Mouse (Mus musculus): ENCODE data around the gene Hip1. TPM values are rescaled to one million over a fixed set of nuclear protein-coding genes. Genes with fewer than 3 reads are reported as not detected.
A peak's percentile ranks its signal among the peaks of the same experiment; 100 is the strongest.

Gene Hip1
- polyA plus RNA-seq, 1 experiment from 2014 or later = 41.7 TPM

DNA sequence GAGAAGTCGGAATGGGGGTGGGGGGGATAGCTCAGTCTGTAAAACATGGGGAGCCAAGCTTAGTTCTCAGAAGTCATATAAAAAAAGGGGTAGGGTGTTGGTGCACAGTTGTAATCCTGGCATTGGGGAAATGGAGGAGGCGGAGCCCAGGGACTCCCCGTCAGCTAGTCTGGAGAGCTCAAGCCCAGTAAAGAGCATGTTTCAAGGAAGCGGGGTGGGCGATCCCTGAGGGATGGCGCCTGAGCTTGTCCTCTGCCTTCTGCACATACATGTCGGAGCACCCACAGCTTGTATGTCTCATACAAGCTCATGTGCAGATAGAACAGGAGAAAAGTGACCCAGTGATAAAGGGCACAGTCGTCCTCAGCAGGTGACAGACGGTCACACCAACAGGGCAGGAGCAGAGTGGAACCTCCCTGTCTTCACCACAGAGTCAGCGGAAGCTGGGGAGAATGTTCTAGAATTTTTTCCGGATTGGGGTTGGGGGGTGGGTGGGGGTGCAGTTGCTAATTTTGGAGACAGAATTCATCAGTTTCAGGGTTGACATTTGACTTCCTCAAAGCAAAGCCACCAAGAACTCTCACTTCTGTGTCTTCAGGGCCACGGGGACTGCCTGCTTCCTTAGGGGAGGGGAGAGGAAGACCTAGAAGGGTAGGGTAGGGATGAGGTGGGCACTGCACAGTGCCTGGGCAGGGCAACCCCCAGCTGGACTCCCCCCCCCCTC lies 65.9 kb downstream of the Hip1 start:
- H3K9me3 ChIP-seq = no peaks in the 10 kb centered on the region
- no peak for DNase-seq (ENCODE audit: low spot score)
- no peak overlapping the region for H3K27ac ChIP-seq
- 92% methylated on average over 12 of the region's 12 CpGs for WGBS
- H3K36me3 ChIP-seq = peaks cover 24% of the 10 kb centered on the region
- H3K4me3 ChIP-seq = no peak overlapping the region
- H3K4me1 ChIP-seq = peaks cover 13% of the 10 kb centered on the region; the same call in 1 of the 2 replicates
- no peaks in the 10 kb centered on the region for H3K27me3 ChIP-seq (ENCODE audit: insufficient read depth, poor library complexity, severe bottlenecking)

DNA sequence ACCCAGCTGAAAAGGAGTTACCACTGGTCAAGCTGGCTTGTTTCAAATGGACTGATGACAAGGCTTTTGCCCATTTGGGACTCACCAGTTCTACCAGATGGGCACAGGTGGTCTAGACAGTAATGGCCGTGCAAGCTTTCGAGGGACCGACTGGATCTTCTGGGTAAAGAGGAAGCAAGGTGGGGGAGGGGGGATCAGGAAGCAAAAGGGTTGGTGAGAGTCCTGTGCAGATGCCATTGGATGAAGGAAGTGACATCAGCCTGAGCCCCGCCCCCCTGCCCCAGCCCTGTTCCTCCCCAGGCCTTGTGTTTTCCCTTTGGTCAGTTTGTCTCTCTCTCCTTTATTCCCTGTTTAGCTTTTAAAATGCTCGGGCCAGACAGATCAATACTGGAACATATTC lies 68.7 kb downstream of the Hip1 start:
- H3K27me3 ChIP-seq (ENCODE audit: insufficient read depth, poor library complexity, severe bottlenecking) = no peaks in the 10 kb centered on the region
- peaks cover 13% of the 10 kb centered on the region; the same call in 1 of the 2 replicates for H3K4me1 ChIP-seq
- WGBS = 84% methylated on average over 5 of the region's 5 CpGs
- no peak overlapping the region for H3K4me3 ChIP-seq
- no peaks in the 10 kb centered on the region for H3K9me3 ChIP-seq
- H3K36me3 ChIP-seq = peaks cover 18% of the 10 kb centered on the region
- H3K27ac ChIP-seq = no peak overlapping the region
- no peak for DNase-seq (ENCODE audit: low spot score)

DNA sequence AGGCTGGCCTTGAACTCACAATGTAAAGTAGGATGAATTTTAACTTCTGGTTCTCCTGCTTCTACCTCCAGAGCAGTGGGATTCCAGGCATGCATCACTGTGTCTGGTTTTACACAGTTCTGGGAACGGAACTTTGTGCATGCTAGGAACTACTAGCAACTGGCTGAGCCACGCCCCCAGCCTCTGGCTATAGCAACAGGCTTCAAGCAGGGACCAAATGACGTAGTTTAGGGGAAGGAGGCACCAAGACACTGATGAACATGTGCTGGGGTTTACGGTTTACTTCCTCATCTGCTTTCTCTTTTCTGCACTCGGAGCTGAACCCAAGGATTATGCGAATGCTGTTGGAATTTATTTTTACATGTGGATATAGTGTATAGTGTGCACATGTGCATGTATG lies 72.5 kb downstream of the Hip1 start:
- no peaks in the 10 kb centered on the region for H3K27me3 ChIP-seq (ENCODE audit: insufficient read depth, poor library complexity, severe bottlenecking)
- H3K27ac ChIP-seq = no peak overlapping the region
- 0 out of 2 replicates have a peak, but pooled peaks cover 4% of the 10 kb centered on the region for H3K4me1 ChIP-seq
- peaks cover 19% of the 10 kb centered on the region for H3K36me3 ChIP-seq
- H3K4me3 ChIP-seq = no peak overlapping the region
- DNase-seq (ENCODE audit: low spot score) = no peak
- 83% methylated on average over 6 of the region's 6 CpGs for WGBS
- H3K9me3 ChIP-seq = no peaks in the 10 kb centered on the region

DNA sequence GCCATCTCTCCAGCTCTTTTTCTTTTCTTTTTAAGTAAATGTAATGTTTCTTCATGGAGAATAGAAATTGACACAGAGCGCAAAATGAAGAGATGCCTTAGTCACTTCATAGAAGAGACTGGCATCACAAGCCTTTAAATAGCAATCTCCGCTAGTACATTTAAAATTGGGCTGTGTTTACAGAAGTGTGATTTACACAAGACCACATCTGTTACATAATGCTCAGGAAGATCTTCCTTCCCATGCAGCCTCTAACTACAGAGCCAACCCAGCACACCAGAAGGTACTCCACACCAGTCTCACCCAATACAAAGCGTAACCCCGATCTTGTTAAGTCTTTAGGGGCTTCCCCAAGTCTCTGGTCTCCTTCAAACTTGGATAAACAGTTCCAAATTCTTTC lies 73.2 kb downstream of the Hip1 start:
- WGBS = 91% methylated on average over 4 of the region's 4 CpGs

DNA sequence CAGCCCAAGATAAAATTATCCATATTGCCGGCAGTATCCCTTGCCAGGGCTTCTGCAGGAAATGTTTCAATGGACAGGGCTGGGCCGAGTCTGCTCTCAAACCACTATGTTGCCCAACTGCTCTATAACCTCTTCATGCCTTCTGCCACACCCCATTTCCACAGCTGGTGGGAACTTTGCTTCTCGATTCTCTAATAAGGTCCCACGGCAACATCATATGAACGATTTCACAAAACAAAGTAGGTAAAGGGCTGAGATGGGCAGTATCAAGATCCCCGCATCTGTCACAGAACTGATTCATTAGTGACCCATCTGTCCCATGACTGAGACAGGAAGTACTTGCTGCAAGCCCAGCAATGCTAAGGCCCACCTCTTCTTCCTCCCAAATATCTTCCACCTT lies 76.6 kb downstream of the Hip1 start:
- peaks cover 15% of the 10 kb centered on the region for H3K4me1 ChIP-seq
- H3K27ac ChIP-seq = no peak overlapping the region
- H3K9me3 ChIP-seq = no peaks in the 10 kb centered on the region
- DNase-seq (ENCODE audit: low spot score) = no peak
- WGBS = 93% methylated on average over 6 of the region's 6 CpGs
- H3K4me3 ChIP-seq = no peak overlapping the region
- H3K27me3 ChIP-seq (ENCODE audit: insufficient read depth, poor library complexity, severe bottlenecking) = no peaks in the 10 kb centered on the region
- H3K36me3 ChIP-seq = peaks cover 27% of the 10 kb centered on the region

More for the DNA sequence above, 73.2 kb downstream of the Hip1 start:
- 0 out of 2 replicates have a peak, but pooled peaks cover 4% of the 10 kb centered on the region for H3K4me1 ChIP-seq
- H3K9me3 ChIP-seq = no peaks in the 10 kb centered on the region
- H3K4me3 ChIP-seq = no peak overlapping the region
- H3K27me3 ChIP-seq (ENCODE audit: insufficient read depth, poor library complexity, severe bottlenecking) = no peaks in the 10 kb centered on the region
- peaks cover 25% of the 10 kb centered on the region for H3K36me3 ChIP-seq
- DNase-seq (ENCODE audit: low spot score) = no peak
- no peak overlapping the region for H3K27ac ChIP-seq

DNA sequence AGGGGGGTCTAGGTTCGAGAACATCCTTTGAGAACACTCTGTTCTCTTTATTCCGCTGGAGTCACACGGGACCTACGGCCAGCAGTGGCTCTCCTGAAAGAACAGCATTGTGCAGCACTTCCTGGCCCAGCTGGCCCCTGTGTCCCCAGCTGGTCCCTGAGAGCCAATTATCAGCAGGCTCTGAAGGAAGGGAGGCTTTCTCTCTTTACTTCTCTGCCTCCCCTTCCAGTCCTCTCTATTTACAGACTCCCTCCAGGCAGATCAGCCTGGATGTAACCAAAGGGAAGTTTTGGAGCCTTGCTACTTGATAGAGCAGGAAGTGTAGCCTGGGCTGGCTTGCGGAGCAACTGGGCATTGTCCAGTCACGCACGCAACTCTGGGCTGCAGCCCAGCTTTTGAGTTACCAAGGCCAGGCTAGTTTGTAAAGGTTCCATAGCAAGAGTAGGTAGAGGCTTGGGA lies 79.1 kb downstream of the Hip1 start:
- Histone ChIP-seq H3K27ac (peak overlapping the region; percentile 67; the same call in 1 of the 2 replicates), H3K36me3 (peaks cover 41% of the 10 kb centered on the region), H3K27me3 (ENCODE audit: insufficient read depth, poor library complexity, severe bottlenecking) (no peaks in the 10 kb centered on the region), H3K4me3 (no peak overlapping the region), H3K9me3 (no peaks in the 10 kb centered on the region), H3K4me1 (peaks cover 15% of the 10 kb centered on the region)
- 48% methylated on average over 7 of the region's 7 CpGs for WGBS
- no peak for DNase-seq (ENCODE audit: low spot score)

DNA sequence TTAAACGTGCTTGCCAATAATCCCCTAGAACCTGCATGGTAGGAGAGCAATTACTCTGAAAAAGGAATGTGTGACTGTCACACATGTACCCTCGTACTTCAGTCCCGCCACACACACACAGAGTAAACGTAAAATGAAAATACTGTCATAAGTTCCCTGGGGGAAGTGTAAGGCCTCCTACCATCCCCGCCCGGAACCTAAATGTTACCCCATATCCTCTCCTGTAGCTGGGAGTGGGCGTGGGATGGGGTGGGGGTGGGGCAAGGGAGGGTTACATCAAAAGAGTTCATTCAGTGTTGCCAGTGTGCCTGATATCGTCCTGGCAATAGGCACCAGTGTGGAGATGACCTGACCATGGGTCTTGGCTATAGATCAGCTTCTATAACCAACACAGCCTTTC lies 81.5 kb downstream of the Hip1 start:
- Histone ChIP-seq H3K27me3 (ENCODE audit: insufficient read depth, poor library complexity, severe bottlenecking) (no peaks in the 10 kb centered on the region), H3K9me3 (no peaks in the 10 kb centered on the region), H3K4me1 (peaks cover 23% of the 10 kb centered on the region), H3K4me3 (no peak overlapping the region), H3K36me3 (peaks cover 65% of the 10 kb centered on the region), H3K27ac (no peak overlapping the region)
- 79% methylated on average over 8 of the region's 8 CpGs for WGBS
- DNase-seq (ENCODE audit: low spot score) = no peak

DNA sequence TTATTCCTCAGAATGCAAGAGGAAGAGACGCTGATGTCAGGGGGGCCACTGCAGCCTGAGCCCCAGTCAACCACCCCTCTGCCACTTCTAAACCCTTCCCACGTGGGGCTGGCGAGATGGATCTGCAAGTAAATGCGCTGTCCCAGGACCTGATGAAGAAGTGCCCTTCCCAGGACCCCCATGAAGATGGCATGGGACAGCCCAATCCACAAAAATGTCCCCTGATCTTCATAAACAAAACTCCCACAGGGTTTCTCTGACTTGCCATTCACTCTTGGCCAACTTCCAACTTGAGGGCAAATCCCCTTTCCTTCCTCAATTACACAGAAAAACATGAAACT lies 84.1 kb downstream of the Hip1 start:
- 85% methylated on average over 4 of the region's 4 CpGs for WGBS
- Histone ChIP-seq H3K36me3 (peaks cover 74% of the 10 kb centered on the region), H3K4me3 (no peak overlapping the region), H3K27ac (no peak overlapping the region), H3K27me3 (ENCODE audit: insufficient read depth, poor library complexity, severe bottlenecking) (no peaks in the 10 kb centered on the region), H3K4me1 (peaks cover 16% of the 10 kb centered on the region), H3K9me3 (no peaks in the 10 kb centered on the region)
- no peak for DNase-seq (ENCODE audit: low spot score)

DNA sequence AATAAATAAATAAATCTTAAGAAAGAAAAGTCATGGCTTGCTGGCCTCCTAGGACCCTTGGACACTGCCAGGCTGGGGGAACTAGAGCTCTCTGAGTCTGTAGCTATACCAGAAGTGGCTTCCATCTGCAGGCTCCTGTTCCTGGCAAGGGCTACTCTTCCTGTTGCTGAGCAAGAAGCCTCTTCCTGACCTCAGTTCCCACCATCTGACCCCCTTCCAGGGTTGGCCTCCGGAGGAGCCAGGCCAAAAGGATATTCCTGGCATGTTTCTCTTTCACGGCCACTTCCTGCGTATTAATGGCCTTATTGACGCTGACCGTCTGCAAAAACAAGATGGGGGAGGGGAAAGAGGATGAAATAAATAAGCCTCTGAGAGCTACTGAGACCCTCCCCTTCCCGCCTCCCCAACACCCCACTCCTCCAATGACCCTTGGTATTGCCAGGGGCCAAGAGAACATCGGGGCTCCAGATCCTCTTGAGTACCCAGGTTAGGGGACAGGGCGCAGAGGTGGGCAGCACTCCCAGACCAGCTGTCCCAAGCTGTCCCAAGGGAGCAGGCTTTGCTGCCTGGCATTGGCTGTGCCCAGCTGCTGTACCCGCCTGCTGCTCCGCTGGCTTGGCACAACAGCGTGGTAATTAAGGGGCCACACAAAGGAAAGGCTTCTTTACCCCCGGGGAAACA lies 84.6 kb downstream of the Hip1 start:
- 77% methylated on average over 12 of the region's 12 CpGs for WGBS
- no peaks in the 10 kb centered on the region for H3K27me3 ChIP-seq (ENCODE audit: insufficient read depth, poor library complexity, severe bottlenecking)
- no peaks in the 10 kb centered on the region for H3K9me3 ChIP-seq
- peaks cover 12% of the 10 kb centered on the region; the same call in 1 of the 2 replicates for H3K4me1 ChIP-seq
- no peak for DNase-seq (ENCODE audit: low spot score)
- H3K36me3 ChIP-seq = peaks cover 74% of the 10 kb centered on the region
- H3K4me3 ChIP-seq = no peak overlapping the region
- H3K27ac ChIP-seq = peak overlapping the region; percentile 42; the same call in 1 of the 2 replicates

DNA sequence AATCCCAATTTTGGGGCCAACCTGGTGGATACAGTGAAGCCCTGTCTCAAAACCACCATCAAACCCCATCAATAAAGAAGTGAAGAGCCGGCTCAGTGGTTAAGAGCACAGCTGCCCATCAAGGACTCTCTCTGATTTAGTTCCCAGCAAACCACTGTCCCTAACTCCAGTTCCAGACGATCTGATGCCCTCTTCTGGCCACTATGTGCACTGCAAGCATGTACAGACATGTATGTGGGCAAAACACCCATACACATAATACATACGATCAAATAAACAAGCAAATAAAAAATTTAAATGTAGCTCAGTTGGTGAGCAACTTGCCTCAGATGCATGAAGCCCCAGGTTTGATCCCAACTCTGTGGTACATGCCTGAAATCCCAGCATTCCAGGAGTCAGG lies 85.4 kb downstream of the Hip1 start:
- no peak for DNase-seq (ENCODE audit: low spot score)
- WGBS = 77% methylated on average over 3 of the region's 3 CpGs
- Histone ChIP-seq H3K4me3 (no peak overlapping the region), H3K4me1 (peaks cover 12% of the 10 kb centered on the region; the same call in 1 of the 2 replicates), H3K36me3 (peaks cover 79% of the 10 kb centered on the region), H3K9me3 (0 out of 2 replicates have a peak, but pooled peaks cover 5% of the 10 kb centered on the region), H3K27me3 (ENCODE audit: insufficient read depth, poor library complexity, severe bottlenecking) (no peaks in the 10 kb centered on the region), H3K27ac (no peak overlapping the region)

DNA sequence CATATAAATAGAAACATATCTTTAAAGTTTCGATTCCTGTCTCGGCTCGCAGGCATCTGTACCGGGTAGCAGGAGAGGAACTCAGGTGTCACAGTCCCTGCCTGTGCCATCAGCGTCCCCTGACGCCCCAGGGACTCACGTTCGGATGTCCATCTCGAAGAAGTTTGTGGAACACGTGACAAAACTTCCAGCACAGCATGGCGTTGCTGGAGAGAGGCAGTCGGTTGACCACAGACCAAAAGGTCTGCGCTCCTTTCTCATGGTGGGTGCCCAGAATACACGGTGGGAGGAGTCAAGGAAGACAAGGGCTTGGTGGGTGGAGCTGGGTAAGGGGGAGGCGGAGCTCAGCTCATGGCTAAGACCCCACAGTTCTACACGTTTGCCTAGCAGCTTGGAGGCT lies 87.0 kb downstream of the Hip1 start:
- WGBS = 90% methylated on average over 16 of the region's 16 CpGs
- no peak for DNase-seq (ENCODE audit: low spot score)
- Histone ChIP-seq H3K9me3 (peaks cover 8% of the 10 kb centered on the region; the same call in 1 of the 2 replicates), H3K36me3 (peaks cover 93% of the 10 kb centered on the region), H3K4me1 (peaks cover 8% of the 10 kb centered on the region; the same call in 1 of the 2 replicates), H3K4me3 (no peak overlapping the region), H3K27me3 (ENCODE audit: insufficient read depth, poor library complexity, severe bottlenecking) (no peaks in the 10 kb centered on the region), H3K27ac (no peak overlapping the region)

DNA sequence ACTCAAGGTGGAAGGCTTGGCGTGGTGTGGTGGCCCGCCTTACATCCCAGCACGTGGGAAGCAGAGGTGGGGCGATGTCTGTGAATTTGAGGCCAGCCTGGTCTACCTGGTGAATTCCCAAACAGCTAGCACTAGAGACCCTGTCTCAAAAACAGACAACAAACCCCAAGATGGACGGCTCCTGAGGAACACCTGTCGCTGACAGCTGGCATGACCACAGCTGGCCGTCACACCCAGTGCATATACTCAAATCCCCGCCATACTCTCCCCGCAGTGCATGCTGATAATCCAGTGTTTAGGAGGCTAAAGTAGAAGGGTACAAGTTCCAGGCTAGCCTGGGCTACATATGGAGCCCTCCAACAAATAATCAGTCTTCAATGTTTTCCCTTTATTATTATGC lies 88.4 kb downstream of the Hip1 start:
- H3K4me1 ChIP-seq = peaks cover 8% of the 10 kb centered on the region; the same call in 1 of the 2 replicates
- peaks cover 95% of the 10 kb centered on the region for H3K36me3 ChIP-seq
- H3K27me3 ChIP-seq (ENCODE audit: insufficient read depth, poor library complexity, severe bottlenecking) = no peaks in the 10 kb centered on the region
- no peak overlapping the region for H3K27ac ChIP-seq
- peaks cover 8% of the 10 kb centered on the region; the same call in 1 of the 2 replicates for H3K9me3 ChIP-seq
- H3K4me3 ChIP-seq = no peak overlapping the region
- no peak for DNase-seq (ENCODE audit: low spot score)
- WGBS = 92% methylated on average over 9 of the region's 9 CpGs

DNA sequence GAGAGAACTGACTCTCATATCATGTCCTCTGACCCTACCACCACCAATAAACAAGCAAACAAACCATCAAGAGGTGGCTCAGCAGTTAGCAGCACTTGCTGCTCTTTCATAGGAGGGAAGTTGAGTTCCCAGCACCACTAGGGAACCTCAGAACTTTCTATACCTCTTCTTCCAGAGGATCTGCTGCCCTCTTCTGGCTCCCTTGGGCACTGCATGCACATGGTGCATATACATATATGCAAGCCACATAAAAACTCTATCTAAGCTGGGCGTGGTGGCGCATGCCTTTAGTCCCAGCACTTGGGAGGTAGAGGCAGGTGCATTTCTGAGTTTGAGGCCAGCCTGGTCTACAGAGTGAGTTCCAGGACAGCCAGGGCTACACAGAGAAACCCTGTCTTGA lies 90.7 kb downstream of the Hip1 start:
- peaks cover 8% of the 10 kb centered on the region; the same call in 1 of the 2 replicates for H3K9me3 ChIP-seq
- H3K27me3 ChIP-seq (ENCODE audit: insufficient read depth, poor library complexity, severe bottlenecking) = no peaks in the 10 kb centered on the region
- no peak for DNase-seq (ENCODE audit: low spot score)

More for the DNA sequence above, 90.7 kb downstream of the Hip1 start:
- WGBS = 91% methylated on average over 2 of the region's 2 CpGs
- Histone ChIP-seq H3K4me1 (no peaks in the 10 kb centered on the region), H3K4me3 (no peak overlapping the region), H3K36me3 (peaks cover 97% of the 10 kb centered on the region), H3K27ac (no peak overlapping the region)

Data from heart, embryonic 10.5 days (tissue).